Mouse (Mus musculus): ENCODE data around the gene Pole3.
"Not testable (repeated sequence)": the region's sequence is repeated elsewhere in the genome, so short reads cannot be mapped to it uniquely, and the experiment has no call there.

Pole3 gene

DNA sequence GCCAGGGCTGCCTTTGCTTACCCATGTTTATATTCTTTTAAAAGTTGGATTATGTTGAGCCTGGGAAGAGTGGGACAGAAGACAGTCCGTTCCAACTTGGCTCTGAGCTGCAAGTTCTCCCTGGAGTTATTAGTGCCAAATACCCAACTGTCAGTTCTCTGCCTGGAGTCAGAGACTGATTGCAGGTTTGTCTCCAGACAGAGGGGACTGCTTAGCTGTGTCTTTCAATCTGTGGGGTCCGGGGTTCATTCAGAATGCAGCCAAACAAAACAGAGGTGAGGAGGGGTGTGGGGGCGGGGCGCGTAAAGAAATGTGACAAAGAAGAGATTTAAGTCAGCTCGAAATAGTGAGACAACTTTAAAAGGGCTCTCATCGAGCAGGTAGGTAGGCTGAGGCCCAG, 23.3 kb downstream of the Pole3 start:
- in situ Hi-C loops (cut with MboI; ENCODE audit: low pct_unique_long_range_greater_than_20kb in 1 of 2, low sequenced_read_pairs in 2 of 2, unreplicated experiment in 1 of 2), result no loop called here

DNA sequence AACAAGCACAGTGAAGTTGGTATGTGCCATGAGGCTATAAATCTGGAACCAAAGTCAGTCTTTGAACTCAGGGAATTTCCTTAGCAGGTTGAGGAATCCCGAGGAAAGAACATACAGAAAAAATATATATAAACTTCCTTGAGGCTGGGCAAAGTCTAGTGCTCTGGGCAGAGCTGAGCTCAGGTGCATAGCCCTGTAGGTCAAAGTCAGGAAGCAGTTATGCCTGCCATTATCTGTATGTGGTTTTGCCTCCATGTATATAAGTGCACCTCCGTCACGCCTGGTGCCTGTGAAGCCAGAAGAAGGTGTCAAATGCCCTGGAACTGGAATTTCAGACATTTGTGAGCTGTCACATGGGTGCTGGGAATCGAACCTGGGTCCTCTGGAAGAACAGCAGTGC, 24.1 kb downstream of the Pole3 start:
- in situ Hi-C loops (cut with MboI; ENCODE audit: low pct_unique_long_range_greater_than_20kb in 1 of 2, low sequenced_read_pairs in 2 of 2, unreplicated experiment in 1 of 2), result no loop called here

GRCm38 (mm10) chr4:62496815-62497214, 28.1 kb downstream of the Pole3 start:
- in situ Hi-C loops (cut with MboI; ENCODE audit: low pct_unique_long_range_greater_than_20kb in 1 of 2, low sequenced_read_pairs in 2 of 2, unreplicated experiment in 1 of 2), result no loop called here

- in situ Hi-C loops (cut with MboI; ENCODE audit: low pct_unique_long_range_greater_than_20kb in 1 of 2, low sequenced_read_pairs in 2 of 2, unreplicated experiment in 1 of 2), result no loop called here
These were observed 28.9 kb downstream of the Pole3 start for GRCm38 (mm10) chr4:62495946-62496345.

- in situ Hi-C loops (cut with MboI; ENCODE audit: low pct_unique_long_range_greater_than_20kb in 1 of 2, low sequenced_read_pairs in 2 of 2, unreplicated experiment in 1 of 2), result no loop called here
These were observed 30.6 kb downstream of the Pole3 start for GRCm38 (mm10) chr4:62494230-62494629.

DNA sequence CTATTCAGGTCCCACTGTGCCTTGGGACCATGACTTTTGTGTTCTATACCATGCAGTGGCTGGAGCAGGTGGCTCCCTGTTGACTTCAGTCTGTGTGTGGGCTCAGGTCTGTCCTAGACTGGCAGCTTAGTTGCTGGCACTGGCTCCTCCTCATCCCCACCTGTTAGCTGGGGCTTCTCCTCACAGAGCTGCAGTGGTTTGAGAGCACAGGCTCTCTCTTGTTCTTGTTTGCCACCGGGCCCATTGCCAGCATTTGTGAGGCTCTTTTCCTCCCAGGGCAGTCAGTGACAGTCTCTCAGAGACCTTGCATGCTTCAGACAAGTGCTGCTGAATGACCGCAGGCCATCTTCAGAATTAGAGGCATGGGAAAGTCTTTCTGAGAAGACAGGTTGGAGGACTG, 32.2 kb downstream of the Pole3 start:
- in situ Hi-C loops (cut with MboI; ENCODE audit: low pct_unique_long_range_greater_than_20kb in 1 of 2, low sequenced_read_pairs in 2 of 2, unreplicated experiment in 1 of 2), result no loop called here

- in situ Hi-C loops (cut with MboI; ENCODE audit: low pct_unique_long_range_greater_than_20kb in 1 of 2, low sequenced_read_pairs in 2 of 2, unreplicated experiment in 1 of 2), result no loop called here
These were observed 37.0 kb downstream of the Pole3 start for GRCm38 (mm10) chr4:62487914-62488313.

GRCm38 (mm10) chr4:62487172-62487571, 37.7 kb downstream of the Pole3 start:
- in situ Hi-C loops (cut with MboI; ENCODE audit: low pct_unique_long_range_greater_than_20kb in 1 of 2, low sequenced_read_pairs in 2 of 2, unreplicated experiment in 1 of 2), result no loop called here

DNA sequence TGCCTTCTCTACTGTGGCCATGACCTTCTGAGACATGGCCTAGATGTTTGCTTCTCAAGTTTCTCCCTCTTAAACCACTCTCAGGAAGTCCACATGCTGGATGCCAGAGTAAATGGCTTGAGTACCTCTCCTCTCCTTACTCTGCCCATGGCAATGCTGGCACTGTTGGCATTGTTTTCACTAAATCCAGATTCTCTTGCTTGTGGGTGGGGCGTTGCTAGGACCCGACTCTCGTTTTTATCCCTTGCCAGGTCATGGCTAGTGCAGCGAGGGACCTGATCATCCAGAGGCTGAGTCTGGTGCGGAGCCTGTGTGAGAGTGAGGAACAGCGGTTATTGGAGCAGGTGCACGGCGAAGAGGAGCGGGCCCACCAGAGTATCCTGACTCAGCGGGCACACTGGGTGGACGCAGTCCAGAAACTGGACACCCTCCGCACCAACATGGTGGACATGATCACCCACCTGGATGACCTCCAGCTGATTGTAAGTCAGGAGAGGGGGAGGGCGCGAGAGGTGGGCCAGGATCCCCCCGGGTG, 38.6 kb downstream of the Pole3 start:
- in situ Hi-C loops (cut with MboI; ENCODE audit: low pct_unique_long_range_greater_than_20kb in 1 of 2, low sequenced_read_pairs in 2 of 2, unreplicated experiment in 1 of 2), result no loop called here

- in situ Hi-C loops (cut with MboI; ENCODE audit: low pct_unique_long_range_greater_than_20kb in 1 of 2, low sequenced_read_pairs in 2 of 2, unreplicated experiment in 1 of 2), result no loop called here
These were observed 39.3 kb downstream of the Pole3 start for GRCm38 (mm10) chr4:62485450-62486161.

- in situ Hi-C loops (cut with MboI; ENCODE audit: low pct_unique_long_range_greater_than_20kb in 1 of 2, low sequenced_read_pairs in 2 of 2, unreplicated experiment in 1 of 2), result no loop called here
These were observed 39.9 kb downstream of the Pole3 start for GRCm38 (mm10) chr4:62484928-62485327.

GRCm38 (mm10) chr4:62480709-62481605, 43.9 kb downstream of the Pole3 start:
- in situ Hi-C loops (cut with MboI; ENCODE audit: low pct_unique_long_range_greater_than_20kb in 1 of 2, low sequenced_read_pairs in 2 of 2, unreplicated experiment in 1 of 2), result no loop called here

GRCm38 (mm10) chr4:62479937-62480708, 44.7 kb downstream of the Pole3 start, which contains the start of gene Bspry:
Bspry (plus strand) TSS chr4:62480053.
- in situ Hi-C loops (cut with MboI; ENCODE audit: low pct_unique_long_range_greater_than_20kb in 1 of 2, low sequenced_read_pairs in 2 of 2, unreplicated experiment in 1 of 2), result no loop called here

GRCm38 (mm10) chr4:62479593-62479936, 45.3 kb downstream of the Pole3 start:
- in situ Hi-C loops (cut with MboI; ENCODE audit: low pct_unique_long_range_greater_than_20kb in 1 of 2, low sequenced_read_pairs in 2 of 2, unreplicated experiment in 1 of 2), result not testable (repeated sequence)

DNA sequence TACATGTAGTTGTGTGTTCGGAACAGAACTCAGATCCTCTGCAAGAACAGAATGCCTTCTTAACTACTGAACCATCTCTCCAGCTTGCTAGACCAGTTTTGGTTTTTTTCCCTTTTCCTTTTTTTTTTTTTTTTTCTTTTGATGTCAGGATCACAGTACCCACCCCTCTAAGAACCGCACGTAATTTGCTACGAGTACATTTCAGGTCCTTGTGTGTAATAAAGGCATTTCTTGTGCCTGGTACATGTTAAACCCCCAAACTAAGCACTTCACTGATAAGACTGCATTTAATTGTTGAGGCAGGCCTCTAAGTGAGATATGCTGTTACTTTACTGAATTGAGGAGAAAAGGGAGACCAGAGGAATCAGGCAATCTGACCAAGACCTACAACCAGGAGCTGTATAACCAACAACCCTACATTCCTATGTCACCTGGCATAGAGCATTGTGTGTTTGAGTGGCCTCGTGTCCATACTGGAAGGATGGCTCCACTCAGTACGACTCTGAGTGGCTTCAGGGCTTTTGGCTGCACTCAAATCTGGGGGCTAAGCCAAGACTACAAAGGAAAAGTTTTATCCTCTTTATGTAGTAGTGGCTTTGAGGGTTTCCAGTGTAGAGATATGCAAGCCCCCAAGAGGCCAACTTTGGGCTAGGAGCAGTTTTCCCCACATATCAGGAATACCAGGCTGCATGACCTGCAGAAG, 47.2 kb downstream of the Pole3 start:
- in situ Hi-C loops (cut with MboI; ENCODE audit: low pct_unique_long_range_greater_than_20kb in 1 of 2, low sequenced_read_pairs in 2 of 2, unreplicated experiment in 1 of 2), result no loop called here

DNA sequence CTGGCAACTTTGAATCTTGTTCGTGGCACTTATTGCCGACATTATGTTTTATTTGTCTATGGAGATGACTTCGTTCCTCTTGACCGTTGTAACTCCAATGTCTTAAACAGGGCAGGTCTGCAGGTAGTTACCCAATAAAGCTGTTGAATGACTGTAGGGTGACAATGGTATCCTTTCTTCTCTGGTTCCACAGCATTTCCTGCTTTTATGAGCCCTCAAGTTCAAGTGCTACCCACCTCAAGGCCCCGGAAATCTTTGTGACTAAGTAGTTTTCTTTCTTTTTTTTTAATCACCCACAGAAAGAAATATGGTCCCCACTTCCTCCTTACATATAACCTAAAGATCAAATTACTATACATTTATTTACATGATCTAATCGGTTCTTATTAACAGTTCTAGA, 49.1 kb downstream of the Pole3 start:
- in situ Hi-C loops (cut with MboI; ENCODE audit: low pct_unique_long_range_greater_than_20kb in 1 of 2, low sequenced_read_pairs in 2 of 2, unreplicated experiment in 1 of 2), result no loop called here

- in situ Hi-C loops (cut with MboI; ENCODE audit: low pct_unique_long_range_greater_than_20kb in 1 of 2, low sequenced_read_pairs in 2 of 2, unreplicated experiment in 1 of 2), result no loop called here
These were observed 49.7 kb downstream of the Pole3 start for GRCm38 (mm10) chr4:62475131-62475530.
